Mouse (Mus musculus): ENCODE results near the gene Spata9.

- TF ChIP-seq CTCF (IDR thresholded peaks at IDR 0.05): no peak
- no peak for TF ChIP-seq EP300 (IDR thresholded peaks at IDR 0.05)
Measured at GRCm38 (mm10) chr13:75955357-75955992, 11.5 kb upstream of the Spata9 start.
